Mouse (Mus musculus) MEL (cell line): Measurements from ENCODE around the gene Mobp.

Source experiments
- CTCF ChIP-seq, 3 experiments: IDR thresholded peaks in 2 of 3; conservative IDR thresholded peaks in 1 of 3; 2 replicates each; pipeline ENCODE4 v1.5.1; 2011 to 2012; ENCODE audit warnings: low read length in 3 of 3, low read depth in 2 of 3, mild to moderate bottlenecking in 2 of 3, improper control_type of control experiment in 1 of 3, inconsistent platforms in 1 of 3, mixed read lengths in 1 of 3, moderate library complexity in 1 of 3; ENCODE audit not compliant: control insufficient read depth in 1 of 3, insufficient read depth in 1 of 3, poor library complexity in 1 of 3, severe bottlenecking in 1 of 3
- E2F4 ChIP-seq: IDR thresholded peaks from 2 replicates; pipeline ENCODE4 v1.6.1; 2011; ENCODE audit warnings: low read depth, low read length, improper control_type of control experiment, borderline replicate concordance
- ELF1 ChIP-seq: IDR thresholded peaks from 2 replicates; pipeline ENCODE4 v1.6.1; 2014; ENCODE audit warnings: low read depth, mild to moderate bottlenecking, inconsistent platforms, low read length, improper control_type of control experiment, moderate library complexity
- EP300 ChIP-seq, 2 experiments: IDR thresholded peaks; 2 replicates each; pipeline ENCODE4 v1.6.1; 2011; ENCODE audit warnings: improper control_type of control experiment in 2 of 2, low read length in 2 of 2, low read depth in 1 of 2, mild to moderate bottlenecking in 1 of 2
- JUND ChIP-seq: IDR thresholded peaks from 2 replicates; pipeline ENCODE4 v1.6.1; 2011; ENCODE audit warnings: low read depth, mild to moderate bottlenecking, improper control_type of control experiment, low read length
- MAX ChIP-seq: IDR thresholded peaks from 2 replicates; pipeline ENCODE4 v1.6.1; 2011; ENCODE audit warnings: low read length, improper control_type of control experiment
- MYC ChIP-seq: IDR thresholded peaks from 2 replicates; pipeline ENCODE4 v1.6.1; 2011; ENCODE audit warnings: low read depth, mild to moderate bottlenecking, low read length, improper control_type of control experiment, moderate library complexity
- NRF1 ChIP-seq: IDR thresholded peaks from 2 replicates; pipeline ENCODE4 v1.6.1; 2014; ENCODE audit warnings: low read depth, mild to moderate bottlenecking, inconsistent platforms, low read length, improper control_type of control experiment, moderate library complexity; ENCODE audit not compliant: poor library complexity, insufficient read depth, severe bottlenecking
- POLR2A ChIP-seq, 2 experiments: IDR thresholded peaks; 2 replicates each; pipeline ENCODE4 v1.6.1; 2011 to 2012; ENCODE audit warnings: low read length in 2 of 2, mild to moderate bottlenecking in 2 of 2, control low read depth in 1 of 2, improper control_type of control experiment in 1 of 2, low read depth in 1 of 2, moderate library complexity in 1 of 2; ENCODE audit not compliant: control insufficient read depth in 1 of 2, insufficient read depth in 1 of 2, poor library complexity in 1 of 2
- RCOR1 ChIP-seq: IDR thresholded peaks from 2 replicates; pipeline ENCODE4 v1.6.1; 2012; ENCODE audit warnings: low read depth, mild to moderate bottlenecking, inconsistent platforms, low read length, improper control_type of control experiment
- SMC3 ChIP-seq: IDR thresholded peaks from 2 replicates; pipeline ENCODE4 v1.6.1; 2011; ENCODE audit warnings: low read depth, low read length, improper control_type of control experiment
- USF2 ChIP-seq, 2 experiments: IDR thresholded peaks; 2 replicates each; pipeline ENCODE4 v1.6.1; 2011 to 2012; ENCODE audit warnings: improper control_type of control experiment in 2 of 2, low read length in 2 of 2, borderline replicate concordance in 1 of 2, inconsistent platforms in 1 of 2, low read depth in 1 of 2, mild to moderate bottlenecking in 1 of 2; ENCODE audit not compliant: insufficient read depth in 1 of 2
- ZC3H11A ChIP-seq: IDR thresholded peaks from 2 replicates; pipeline ENCODE4 v1.6.1; 2012; ENCODE audit warnings: low read depth, mild to moderate bottlenecking, inconsistent platforms, low read length, improper control_type of control experiment

GRCm38 (mm10) chr9:120178813-120179212, 29.3 kb downstream of the Mobp start:
- TF ChIP-seq SMC3 (no peak), NRF1 (no peak), E2F4 (no peak), CTCF (IDR thresholded peaks at IDR 0.05 in 2 of 3, conservative IDR thresholded peaks at IDR 0.05 in 1 of 3; ENCODE audit: control insufficient read depth in 1 of 3, insufficient read depth in 1 of 3, low read depth in 2 of 3, low read length in 3 of 3, poor library complexity in 1 of 3, severe bottlenecking in 1 of 3) (no peak), MAX (no peak), EP300 (IDR thresholded peaks at IDR 0.05; ENCODE audit: low read depth in 1 of 2, low read length in 2 of 2) (no peak), JUND (no peak), POLR2A (IDR thresholded peaks at IDR 0.05; ENCODE audit: control insufficient read depth in 1 of 2, insufficient read depth in 1 of 2, low read depth in 1 of 2, low read length in 2 of 2, poor library complexity in 1 of 2) (no peak), RCOR1 (no peak), USF2 (IDR thresholded peaks at IDR 0.05; ENCODE audit: borderline replicate concordance in 1 of 2, insufficient read depth in 1 of 2, low read depth in 1 of 2, low read length in 2 of 2) (no peak), ZC3H11A (no peak), ELF1 (no peak), MYC (no peak)
